In genomic region chr1:43599483-43599882, GRCm38 (mm10) we compare ENCODE assay signal across 27 mouse cellular contexts.
DNase-seq lines count a peak whose midpoint lies in the region; ATAC-seq and TF ChIP-seq lines count a peak whose summit lies in the region.
"Had no signal": no experiment of that assay in that cellular context is flagged by ENCODE, and none has a peak within 500 bp of the region (broad histone marks: within the 10 kb centered on the region; RNA-seq: fewer than 3 reads in every experiment).

No protein-coding gene starts in this region.

- no peak overlapping the region for H3K4me3 ChIP-seq in G1E (ENCODE audit: low read depth, low read length)
- H3K4me3 ChIP-seq in liver, embryonic 13.5 days (replicated peaks) = no peak overlapping the region
- no peak overlapping the region for H3K4me3 ChIP-seq in liver, embryonic 16.5 days (ENCODE audit: low read depth, low read length)
- H3K4me3 ChIP-seq: embryonic facial prominence, embryonic 10.5 days; embryonic facial prominence, embryonic 13.5 days; erythroblast, embryonic 14.5 days; forebrain, embryonic 13.5 days; hindbrain, embryonic 12.5 days; hindbrain, embryonic 15.5 days had no signal

- H3K9ac ChIP-seq in liver, embryonic 13.5 days = no peak overlapping the region
- no peak overlapping the region for H3K9ac ChIP-seq in liver, embryonic 16.5 days (ENCODE audit: low read depth, low read length)
- H3K9ac ChIP-seq: embryonic facial prominence, embryonic 13.5 days; forebrain, embryonic 13.5 days; hindbrain, embryonic 12.5 days; hindbrain, embryonic 15.5 days had no signal

- ATAC-seq in G1E (ENCODE audit: extremely low read depth, insufficient number of reproducible peaks, low FRiP score, poor library complexity, severe bottlenecking) = peak; percentile 40; the same call in 1 of the 2 replicates
- peak; percentile 89 for ATAC-seq in liver, embryonic 13.5 days (ENCODE audit: low read depth)
- ATAC-seq in liver, embryonic 16.5 days (ENCODE audit: low read depth) = peak; percentile 64
- ATAC-seq: activated CD4-positive, CD25-positive, alpha-beta regulatory T cell, adult 4 months; CD4-positive, CD25-positive, alpha-beta regulatory T cell, adult 4 months; forebrain, embryonic 13.5 days; forebrain, embryonic 16.5 days had no signal

- H3K4me2 ChIP-seq in liver, embryonic 13.5 days = no peak overlapping the region
- no peak overlapping the region for H3K4me2 ChIP-seq in liver, embryonic 16.5 days (ENCODE audit: low read depth, low read length)
- H3K4me2 ChIP-seq: embryonic facial prominence, embryonic 13.5 days; forebrain, embryonic 13.5 days; heart, embryonic 11.5 days; hindbrain, embryonic 12.5 days; hindbrain, embryonic 15.5 days had no signal

- peaks cover 19% of the 10 kb centered on the region for H3K27me3 ChIP-seq in G1E (ENCODE audit: insufficient read depth, low read length)
- 0 out of 2 replicates have a peak, but pooled peaks cover 7% of the 10 kb centered on the region for H3K27me3 ChIP-seq in liver, embryonic 13.5 days
- H3K27me3 ChIP-seq in liver, embryonic 16.5 days (ENCODE audit: control insufficient read depth, insufficient read depth, low read depth, low read length) = no peaks in the 10 kb centered on the region
- H3K27me3 ChIP-seq: embryonic facial prominence, embryonic 13.5 days; forebrain, embryonic 13.5 days; hindbrain, embryonic 12.5 days; hindbrain, embryonic 15.5 days had no signal

- no peak for DNase-seq in G1E (ENCODE audit: low spot score)
- peak; percentile 28 for DNase-seq in c-Kit-positive CD71-positive TER-119-positive erythroid progenitor cells, embryonic 14.5 days (ENCODE audit: low spot score)
- DNase-seq in liver, embryonic 13.5 days = peak; percentile 38
- DNase-seq in heart, adult 18-20 months = no peak
- DNase-seq in embryo, embryonic 10 days (ENCODE audit: low spot score) = no peak
- no peak for DNase-seq in thymus, postnatal 14 days
- no peak for DNase-seq in kidney, postnatal 25 days
- DNase-seq: adrenal gland, adult 8-10 months; adrenal gland, postnatal 25 days; cerebellum, adult 11 months; cerebellum, adult 2 months; cerebellum, adult 9-11 months; cerebellum, postnatal 25 days; embryo, embryonic 11 days; gastrocnemius, postnatal 10 days; gastrocnemius, postnatal 36 days had no signal

- H3K27ac ChIP-seq in liver, embryonic 13.5 days = no peak overlapping the region
- H3K27ac ChIP-seq in liver, embryonic 16.5 days (ENCODE audit: low read length) = no peak overlapping the region
- H3K27ac ChIP-seq: embryonic facial prominence, embryonic 10.5 days; embryonic facial prominence, embryonic 13.5 days; forebrain, embryonic 13.5 days; hindbrain, embryonic 12.5 days; hindbrain, embryonic 15.5 days had no signal

- TF ChIP-seq CTCF in G1E (IDR thresholded peaks at IDR 0.05; ENCODE audit: low read depth, low read length) = no peak

- peaks cover 24% of the 10 kb centered on the region for H3K4me1 ChIP-seq in G1E (ENCODE audit: insufficient read depth, low read depth, low read length)
- peaks cover 20% of the 10 kb centered on the region for H3K4me1 ChIP-seq in liver, embryonic 13.5 days (replicated peaks)
- H3K4me1 ChIP-seq in liver, embryonic 16.5 days (ENCODE audit: control insufficient read depth, low read depth, low read length) = peaks cover 7% of the 10 kb centered on the region
- H3K4me1 ChIP-seq: hindbrain, embryonic 15.5 days had no signal

- no peaks in the 10 kb centered on the region for H3K36me3 ChIP-seq in G1E (replicated peaks)
- no peaks in the 10 kb centered on the region for H3K36me3 ChIP-seq in liver, embryonic 13.5 days
- no peaks in the 10 kb centered on the region for H3K36me3 ChIP-seq in liver, embryonic 16.5 days (ENCODE audit: control insufficient read depth, insufficient read depth)
- H3K36me3 ChIP-seq: embryonic facial prominence, embryonic 10.5 days; embryonic facial prominence, embryonic 13.5 days; hindbrain, embryonic 12.5 days; hindbrain, embryonic 15.5 days had no signal

- H3K9me3 ChIP-seq in G1E (replicated peaks) = peaks cover 5% of the 10 kb centered on the region; the same call in 1 of the 2 replicates
- 0 out of 2 replicates have a peak, but pooled peaks cover 3% of the 10 kb centered on the region for H3K9me3 ChIP-seq in liver, embryonic 13.5 days (replicated peaks)
- H3K9me3 ChIP-seq in liver, embryonic 16.5 days (replicated peaks; ENCODE audit: control insufficient read depth, low read length) = no peaks in the 10 kb centered on the region
- H3K9me3 ChIP-seq: embryonic facial prominence, embryonic 13.5 days; forebrain, embryonic 13.5 days; hindbrain, embryonic 12.5 days; hindbrain, embryonic 15.5 days had no signal

Comparison
In these comparisons a context has a peak if more than half of its experiments do, and no peak if none do; other contexts are left out.
1. DNase-seq: peak in c-Kit-positive CD71-positive TER-119-positive erythroid progenitor cells, embryonic 14.5 days (single experiment) and liver, embryonic 13.5 days (single experiment); none in G1E (single experiment), heart, adult 18-20 months (0 of 2), embryo, embryonic 10 days (single experiment), thymus, postnatal 14 days (single experiment) and kidney, postnatal 25 days (0 of 2).
2. Peak in every context shown above with its lines, with median percentiles within 50 percentile points of each other: ATAC-seq.